Mouse (Mus musculus): ENCODE data around the gene Gp1ba. TPM values are rescaled to one million over a fixed set of nuclear protein-coding genes. Genes with fewer than 3 reads are reported as not detected.

The Gp1ba gene
- total and polyA plus RNA-seq, 3 experiments = 1.6 to 5.0 TPM; not detected in 1

DNA sequence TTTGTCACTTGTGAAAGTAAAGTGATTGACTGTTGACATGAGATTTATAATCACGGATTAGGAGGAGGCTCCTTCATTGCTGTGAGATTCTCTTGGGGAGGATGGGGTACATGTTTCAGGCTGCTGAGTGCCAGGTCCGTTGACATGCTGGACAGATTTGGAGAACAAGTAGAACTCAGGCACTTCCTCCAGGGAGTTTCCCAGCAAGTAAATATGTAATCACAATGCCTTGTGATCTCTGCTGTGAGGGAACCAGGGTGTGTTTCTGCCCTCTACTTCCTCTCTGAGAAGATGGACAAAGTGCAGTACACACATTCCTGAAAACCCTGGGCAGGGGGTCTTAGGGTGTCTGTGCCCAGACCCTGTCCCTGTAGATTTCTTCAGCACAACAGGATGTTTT, 43.3 kb upstream of the Gp1ba start:
- peaks cover 15 to 30% of the 10 kb centered on the region in 2 experiments for H3K4me1 ChIP-seq (ENCODE audit: control insufficient read depth in 1 of 2, insufficient read depth in 2 of 2, low read length in 2 of 2)
- H3K4me3 ChIP-seq (ENCODE audit: control insufficient read depth in 1 of 2, insufficient read depth in 1 of 2, low read depth in 2 of 2, low read length in 2 of 2) = no peak overlapping the region
- no peak overlapping the region; the same call in 1 of the 2 replicates for H3K27ac ChIP-seq (ENCODE audit: control insufficient read depth, low read depth, low read length)

GRCm38 (mm10) chr11:70596094-70596493, 42.8 kb upstream of the Gp1ba start:
- H3K9me3 ChIP-seq (replicated peaks; ENCODE audit: insufficient read depth, low read length) = no peaks in the 10 kb centered on the region
- H3K79me2 ChIP-seq (ENCODE audit: control insufficient read depth, insufficient read depth, low read length, poor library complexity) = peaks cover 4% of the 10 kb centered on the region
- H3K4me1 ChIP-seq (ENCODE audit: control insufficient read depth in 1 of 2, insufficient read depth in 2 of 2, low read length in 2 of 2) = peaks cover 15 to 30% of the 10 kb centered on the region in 2 experiments
- no peak for DNase-seq (ENCODE audit: low read depth, low spot score)
- no peak for TF ChIP-seq USF1 (IDR thresholded peaks at IDR 0.05; ENCODE audit: low read depth, low read length)
- H3K9ac ChIP-seq (ENCODE audit: control insufficient read depth, low read depth, low read length, poor library complexity, severe bottlenecking) = no peak overlapping the region
- H3K27ac ChIP-seq (ENCODE audit: control insufficient read depth, low read depth, low read length) = peak overlapping the region; percentile 73; the same call in 1 of the 2 replicates
- H3K4me3 ChIP-seq (ENCODE audit: control insufficient read depth in 1 of 2, insufficient read depth in 1 of 2, low read depth in 2 of 2, low read length in 2 of 2) = no peak overlapping the region
- peaks cover 5 to 20% of the 10 kb centered on the region in 2 experiments for H3K36me3 ChIP-seq (ENCODE audit: control insufficient read depth in 1 of 2, insufficient read depth in 2 of 2, low read length in 2 of 2)
- no peaks in the 10 kb centered on the region for H3K27me3 ChIP-seq (ENCODE audit: control insufficient read depth in 1 of 2, insufficient read depth in 2 of 2, low read length in 2 of 2)

More for the DNA sequence above, 43.3 kb upstream of the Gp1ba start:
- Histone ChIP-seq H3K36me3 (ENCODE audit: control insufficient read depth in 1 of 2, insufficient read depth in 2 of 2, low read length in 2 of 2) (peaks cover 5 to 20% of the 10 kb centered on the region in 2 experiments), H3K9me3 (replicated peaks; ENCODE audit: insufficient read depth, low read length) (no peaks in the 10 kb centered on the region), H3K79me2 (ENCODE audit: control insufficient read depth, insufficient read depth, low read length, poor library complexity) (peaks cover 4% of the 10 kb centered on the region), H3K9ac (ENCODE audit: control insufficient read depth, low read depth, low read length, poor library complexity, severe bottlenecking) (no peak overlapping the region), H3K27me3 (ENCODE audit: control insufficient read depth in 1 of 2, insufficient read depth in 2 of 2, low read length in 2 of 2) (no peaks in the 10 kb centered on the region)
- TF ChIP-seq MAX (IDR thresholded peaks at IDR 0.05; ENCODE audit: low read length) (0 out of 2 replicates have a peak, but pooled peaks have one; percentile 1), USF1 (IDR thresholded peaks at IDR 0.05; ENCODE audit: low read depth, low read length) (no peak)
- peak; percentile 34 for DNase-seq (ENCODE audit: low read depth, low spot score)

DNA sequence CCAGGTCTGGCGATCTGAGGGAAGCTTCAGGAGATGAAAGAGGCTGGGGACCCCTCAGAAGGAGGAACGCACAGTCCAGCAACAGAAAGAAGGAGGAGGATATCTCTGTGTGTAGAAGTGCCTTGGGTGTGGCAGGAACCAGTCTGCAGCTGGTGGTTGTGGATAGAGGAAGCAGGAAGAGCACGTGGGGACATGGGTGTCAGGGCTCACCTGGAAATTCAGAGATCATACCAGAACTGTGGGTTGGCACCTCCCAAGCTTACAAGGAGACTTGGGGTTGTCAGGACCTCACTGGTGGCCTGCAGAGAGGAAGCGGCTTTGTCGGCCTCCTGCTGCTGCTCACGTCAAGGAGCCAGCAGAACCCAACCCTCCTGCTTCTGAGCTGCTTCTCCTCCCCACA, 41.6 kb upstream of the Gp1ba start:
- no peak overlapping the region for H3K4me3 ChIP-seq (ENCODE audit: control insufficient read depth in 1 of 2, insufficient read depth in 1 of 2, low read depth in 2 of 2, low read length in 2 of 2)
- H3K79me2 ChIP-seq (ENCODE audit: control insufficient read depth, insufficient read depth, low read length, poor library complexity) = peaks cover 3% of the 10 kb centered on the region; the same call in 1 of the 2 replicates
- DNase-seq (ENCODE audit: low read depth, low spot score) = peak; percentile 88
- peaks cover 5 to 20% of the 10 kb centered on the region in 2 experiments for H3K36me3 ChIP-seq (ENCODE audit: control insufficient read depth in 1 of 2, insufficient read depth in 2 of 2, low read length in 2 of 2)
- no peaks in the 10 kb centered on the region for H3K9me3 ChIP-seq (replicated peaks; ENCODE audit: insufficient read depth, low read length)
- peaks cover 15 to 30% of the 10 kb centered on the region in 2 experiments for H3K4me1 ChIP-seq (ENCODE audit: control insufficient read depth in 1 of 2, insufficient read depth in 2 of 2, low read length in 2 of 2)
- H3K9ac ChIP-seq (ENCODE audit: control insufficient read depth, low read depth, low read length, poor library complexity, severe bottlenecking) = peak overlapping the region; percentile 29
- peak overlapping the region; percentile 73 for H3K27ac ChIP-seq (ENCODE audit: control insufficient read depth, low read depth, low read length)
- H3K27me3 ChIP-seq (ENCODE audit: control insufficient read depth in 1 of 2, insufficient read depth in 2 of 2, low read length in 2 of 2) = no peaks in the 10 kb centered on the region
- peak; percentile 73 for TF ChIP-seq TAL1 (IDR thresholded peaks at IDR 0.05; ENCODE audit: low read length)
- peak in 1 of 2 experiments; percentile 27; a peak in 1 of 4 replicates for TF ChIP-seq POLR2A (IDR thresholded peaks at IDR 0.05; ENCODE audit: control insufficient read depth in 1 of 2, insufficient read depth in 1 of 2, low read depth in 1 of 2, low read length in 2 of 2, poor library complexity in 1 of 2)
- no peak for TF ChIP-seq ZNF384 (IDR thresholded peaks at IDR 0.05; ENCODE audit: low read depth, low read length)
- TF ChIP-seq ELF1 (IDR thresholded peaks at IDR 0.05; ENCODE audit: low read depth, low read length) = peak; percentile 65; the same call in 1 of the 2 replicates
- TF ChIP-seq MYC (IDR thresholded peaks at IDR 0.05; ENCODE audit: low read depth, low read length) = peak; percentile 95
- no peak for TF ChIP-seq MAFK (IDR thresholded peaks at IDR 0.05; ENCODE audit: borderline replicate concordance, low read depth, low read length)
- TF ChIP-seq UBTF (IDR thresholded peaks at IDR 0.05; ENCODE audit: borderline replicate concordance, insufficient read depth, low read depth, low read length) = no peak
- TF ChIP-seq ETS1 (IDR thresholded peaks at IDR 0.05; ENCODE audit: low read depth, low read length) = peak; percentile 88
- no peak for TF ChIP-seq CHD1 (IDR thresholded peaks at IDR 0.05; ENCODE audit: low read depth, low read length)
- TF ChIP-seq MYB (IDR thresholded peaks at IDR 0.05; ENCODE audit: low read depth, low read length) = no peak
- peak; percentile 83 for TF ChIP-seq TCF12 (IDR thresholded peaks at IDR 0.05; ENCODE audit: low read depth, low read length)
- TF ChIP-seq GATA1 (IDR thresholded peaks at IDR 0.05; ENCODE audit: low read depth, low read length) = peak; percentile 63
- TF ChIP-seq EP300 (IDR thresholded peaks at IDR 0.05; ENCODE audit: low read depth in 1 of 2, low read length in 2 of 2) = peak; percentile 79 to 89
- no peak for TF ChIP-seq ZC3H11A (IDR thresholded peaks at IDR 0.05; ENCODE audit: low read depth, low read length)
- TF ChIP-seq HCFC1 (IDR thresholded peaks at IDR 0.05; ENCODE audit: low read depth, low read length) = no peak
- peak; percentile 84 for TF ChIP-seq USF1 (IDR thresholded peaks at IDR 0.05; ENCODE audit: low read depth, low read length)
- TF ChIP-seq KAT2A (conservative IDR thresholded peaks at IDR 0.05; ENCODE audit: low read depth, low read length) = no peak
- no peak for TF ChIP-seq SMC3 (IDR thresholded peaks at IDR 0.05; ENCODE audit: low read depth, low read length)
- no peak for TF ChIP-seq NRF1 (IDR thresholded peaks at IDR 0.05; ENCODE audit: insufficient read depth, low read depth, low read length, poor library complexity, severe bottlenecking)
- no peak for TF ChIP-seq NELFE (IDR thresholded peaks at IDR 0.05; ENCODE audit: low read depth, low read length)
- no peak for TF ChIP-seq E2F4 (IDR thresholded peaks at IDR 0.05; ENCODE audit: borderline replicate concordance, low read depth, low read length)
- TF ChIP-seq GABPA (IDR thresholded peaks at IDR 0.05; ENCODE audit: low read depth, low read length) = no peak
- TF ChIP-seq RAD21 (IDR thresholded peaks at IDR 0.05; ENCODE audit: low read depth, low read length) = no peak
- TF ChIP-seq RCOR1 (IDR thresholded peaks at IDR 0.05; ENCODE audit: low read depth, low read length) = no peak
- no peak for TF ChIP-seq JUND (IDR thresholded peaks at IDR 0.05; ENCODE audit: low read depth, low read length)
